Mouse (Mus musculus): ENCODE data around the gene Spag16.

DNA sequence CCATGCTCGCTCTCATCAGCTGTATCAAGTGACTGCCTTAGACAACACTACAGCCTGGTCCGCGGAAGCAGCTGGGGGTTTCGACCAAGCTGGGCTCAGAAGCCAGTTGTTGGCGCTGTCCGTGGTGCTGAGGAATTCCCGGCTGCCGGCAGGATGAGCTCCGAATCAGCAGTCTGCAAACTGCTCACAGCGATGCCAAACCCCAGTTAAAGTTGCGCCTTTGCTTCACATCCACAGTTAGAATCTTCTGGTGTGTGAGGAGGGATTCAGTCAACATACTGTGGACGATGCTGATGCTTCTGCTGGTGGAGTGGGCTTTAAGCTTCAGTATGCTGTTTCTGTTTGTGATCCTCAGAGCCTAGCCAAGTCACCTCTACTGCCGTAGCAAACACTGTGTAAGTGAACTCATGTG lies 898.9 kb downstream of the Spag16 start, which contains the start of gene Vwc2l:
- no peak for TF ChIP-seq GATA1 (IDR thresholded peaks at IDR 0.05; ENCODE audit: borderline replicate concordance, low read length)
- TF ChIP-seq FLI1 (IDR thresholded peaks at IDR 0.05; ENCODE audit: low read length): no peak
